Mouse (Mus musculus) heart, embryonic 12.5 days (tissue): Measurements from ENCODE around the gene Zfp580. TPM values are rescaled to one million over a fixed set of nuclear protein-coding genes. Genes with fewer than 3 reads are reported as not detected.

ENCODE experiments used
- polyA plus RNA-seq: library from polyadenylated mRNA; unstranded; fragments of >200 nt; fragmentation: Nextera tagmentation; extraction: Ambion mirVana; gene quantifications from 2 replicates; pipeline ENCODE4 v1.2.1, GENCODE M21; 2016

Zfp580 gene
- polyA plus RNA-seq, 1 experiment from 2014 or later, result 16.6 TPM

Other genes starting within 250 kb of the Zfp580 start
- gene Ube2s, start 238.9 kb upstream of the Zfp580 start, polyA plus RNA-seq, result 344 and 363 TPM in 2 replicates
- gene Shisa7, start 206.8 kb upstream of the Zfp580 start, polyA plus RNA-seq, result 0.05 TPM in 1 of 2 replicates, not detected in the other
- 3.9 and 4.4 TPM in 2 replicates for gene Isoc2b, start 181.3 kb upstream of the Zfp580 start, polyA plus RNA-seq
- gene Isoc2a, start 174.4 kb upstream of the Zfp580 start, polyA plus RNA-seq, result 0.74 and 1.0 TPM in 2 replicates
- gene Gm36210, start 145.0 kb upstream of the Zfp580 start, polyA plus RNA-seq, result 0.27 and 0.30 TPM in 2 replicates
- 2.6 and 2.9 TPM in 2 replicates for gene Zfp628, start 136.3 kb upstream of the Zfp580 start, polyA plus RNA-seq
- gene Nat14, start 129.5 kb upstream of the Zfp580 start, polyA plus RNA-seq, result 4.6 and 5.5 TPM in 2 replicates
- gene Ssc5d, start 125.8 kb upstream of the Zfp580 start, polyA plus RNA-seq, result 1.5 and 1.7 TPM in 2 replicates
- 2.1 and 2.6 TPM in 2 replicates for gene Sbk2, start 87.1 kb upstream of the Zfp580 start, polyA plus RNA-seq
- gene Sbk3, start 80.4 kb upstream of the Zfp580 start, polyA plus RNA-seq, result 0.08 and 0.17 TPM in 2 replicates
- 26.0 and 29.3 TPM in 2 replicates for gene Zfp579, start 55.4 kb upstream of the Zfp580 start, polyA plus RNA-seq
- 9.8 and 10.4 TPM in 2 replicates for gene Zfp524, start 37.1 kb upstream of the Zfp580 start, polyA plus RNA-seq
- 28.9 and 31.2 TPM in 2 replicates for gene Fiz1, start 36.8 kb upstream of the Zfp580 start, polyA plus RNA-seq
- gene Gm44973, start 36.0 kb upstream of the Zfp580 start, polyA plus RNA-seq, result not detected in 2 replicates
- gene Zfp865, start 31.2 kb upstream of the Zfp580 start, polyA plus RNA-seq, result 5.1 and 5.4 TPM in 2 replicates
- 1.5 and 1.7 TPM in 2 replicates for gene Ccdc106, start 31.0 kb upstream of the Zfp580 start, polyA plus RNA-seq
- gene 4632433K11Rik, start 17.4 kb upstream of the Zfp580 start, polyA plus RNA-seq, result not detected in 2 replicates
- 3.6 and 4.9 TPM in 2 replicates for gene Zfp784, start 13.1 kb upstream of the Zfp580 start, polyA plus RNA-seq
- gene U2af2, start 10.6 kb downstream of the Zfp580 start, polyA plus RNA-seq, result 81.7 and 83.9 TPM in 2 replicates
- 52.1 TPM in 2 replicates for gene Epn1, start 28.7 kb downstream of the Zfp580 start, polyA plus RNA-seq
- gene Rfpl4, start 65.4 kb downstream of the Zfp580 start, polyA plus RNA-seq, result not detected in 2 replicates
- 0.96 and 2.2 TPM in 2 replicates for gene Rasl2-9, start 74.4 kb downstream of the Zfp580 start, polyA plus RNA-seq
- gene Vmn1r55, start 98.1 kb downstream of the Zfp580 start, polyA plus RNA-seq, result not detected in 2 replicates
- not detected in 2 replicates for gene Vmn1r56, start 145.2 kb downstream of the Zfp580 start, polyA plus RNA-seq
- gene Vmn1r57, start 167.0 kb downstream of the Zfp580 start, polyA plus RNA-seq, result not detected in 2 replicates